Mouse (Mus musculus) heart, embryonic 12.5 days (tissue): ENCODE data around the gene Cdk14. TPM values are rescaled to one million over a fixed set of nuclear protein-coding genes. Genes with fewer than 3 reads are reported as not detected.

Experiments
- ATAC-seq: fragments of 200-750 bp; cut with Nextera tagmentation; 2 replicates; pipeline ENCODE4 v1.8.0; 2017; ENCODE audit warnings: moderate TSS enrichment, moderate library complexity; ENCODE audit not compliant: insufficient number of reproducible peaks, low FRiP score
- H3K27ac ChIP-seq: fragments of 300-500 bp; sonication (generic); 2 replicates; pipeline ENCODE4 v1.5.1; 2016; ENCODE audit warnings: mild to moderate bottlenecking, moderate library complexity; ENCODE audit not compliant: poor library complexity, severe bottlenecking
- H3K27me3 ChIP-seq: fragments of 300-500 bp; sonication (generic); replicated peaks from 2 replicates; pipeline ENCODE4 v1.6.1; 2016; ENCODE audit warnings: mild to moderate bottlenecking, moderate library complexity
- H3K36me3 ChIP-seq: fragments of 300-500 bp; sonication (generic); 2 replicates; pipeline ENCODE4 v1.6.1; 2016; ENCODE audit warnings: mild to moderate bottlenecking, moderate library complexity
- H3K4me1 ChIP-seq: fragments of 300-500 bp; sonication (generic); replicated peaks from 2 replicates; pipeline ENCODE4 v1.6.1; 2016; ENCODE audit warnings: mild to moderate bottlenecking
- H3K4me2 ChIP-seq: fragments of 300-500 bp; sonication (generic); 2 replicates; pipeline ENCODE4 v1.6.1; 2016; ENCODE audit warnings: mild to moderate bottlenecking, moderate library complexity
- H3K4me3 ChIP-seq: fragments of 300-500 bp; sonication (generic); 2 replicates; pipeline ENCODE4 v1.5.1; 2016; ENCODE audit warnings: mild to moderate bottlenecking
- H3K9ac ChIP-seq: fragments of 300-500 bp; sonication (generic); 2 replicates; pipeline ENCODE4 v1.6.1; 2016; ENCODE audit warnings: mild to moderate bottlenecking, moderate library complexity
- H3K9me3 ChIP-seq: fragments of 300-500 bp; sonication (generic); replicated peaks from 2 replicates; pipeline ENCODE4 v1.6.1; 2016; ENCODE audit warnings: mild to moderate bottlenecking, moderate library complexity
- WGBS: fragments of 180-500 bp; shearing (Covaris S2); methylation state at CpG from one replicate; pipeline ENCODE4 v1.1.7; 2016; 5-methylcytosine and 5-hydroxymethylcytosine counted together
- polyA plus RNA-seq: library from polyadenylated mRNA; unstranded; fragments of >200 nt; fragmentation: Nextera tagmentation; extraction: Ambion mirVana; gene quantifications from 2 replicates; pipeline ENCODE4 v1.2.1, GENCODE M21; 2016

Cdk14 gene
- polyA plus RNA-seq, 1 experiment from 2014 or later: 20.4 TPM

DNA sequence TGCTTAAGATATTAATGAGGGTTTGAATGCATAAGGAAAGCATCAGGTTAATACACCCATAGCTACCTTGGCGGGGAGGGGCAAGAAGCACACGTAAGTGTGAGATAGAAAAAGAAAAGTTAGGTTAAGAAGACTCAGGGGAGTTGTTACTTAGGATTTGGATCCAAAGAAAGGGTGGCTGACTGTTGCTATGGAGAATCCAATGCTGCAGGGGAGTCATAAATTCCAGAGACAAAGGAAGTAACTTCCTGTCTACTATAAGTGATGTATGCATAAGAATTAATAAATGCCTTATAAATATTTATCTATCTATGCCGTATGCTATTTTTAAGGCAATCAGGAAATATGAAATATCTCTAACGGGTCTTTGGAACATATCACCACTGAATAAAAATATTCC is 527.4 kb downstream of the Cdk14 start:
- Histone ChIP-seq H3K4me2 (no peak overlapping the region), H3K4me1 (no peaks in the 10 kb centered on the region), H3K36me3 (no peaks in the 10 kb centered on the region), H3K27ac (no peak overlapping the region), H3K9me3 (no peaks in the 10 kb centered on the region), H3K9ac (no peak overlapping the region), H3K27me3 (no peaks in the 10 kb centered on the region), H3K4me3 (no peak overlapping the region)
- ATAC-seq: no peak
- WGBS: 78% methylated on average over 4 of the region's 4 CpGs

DNA sequence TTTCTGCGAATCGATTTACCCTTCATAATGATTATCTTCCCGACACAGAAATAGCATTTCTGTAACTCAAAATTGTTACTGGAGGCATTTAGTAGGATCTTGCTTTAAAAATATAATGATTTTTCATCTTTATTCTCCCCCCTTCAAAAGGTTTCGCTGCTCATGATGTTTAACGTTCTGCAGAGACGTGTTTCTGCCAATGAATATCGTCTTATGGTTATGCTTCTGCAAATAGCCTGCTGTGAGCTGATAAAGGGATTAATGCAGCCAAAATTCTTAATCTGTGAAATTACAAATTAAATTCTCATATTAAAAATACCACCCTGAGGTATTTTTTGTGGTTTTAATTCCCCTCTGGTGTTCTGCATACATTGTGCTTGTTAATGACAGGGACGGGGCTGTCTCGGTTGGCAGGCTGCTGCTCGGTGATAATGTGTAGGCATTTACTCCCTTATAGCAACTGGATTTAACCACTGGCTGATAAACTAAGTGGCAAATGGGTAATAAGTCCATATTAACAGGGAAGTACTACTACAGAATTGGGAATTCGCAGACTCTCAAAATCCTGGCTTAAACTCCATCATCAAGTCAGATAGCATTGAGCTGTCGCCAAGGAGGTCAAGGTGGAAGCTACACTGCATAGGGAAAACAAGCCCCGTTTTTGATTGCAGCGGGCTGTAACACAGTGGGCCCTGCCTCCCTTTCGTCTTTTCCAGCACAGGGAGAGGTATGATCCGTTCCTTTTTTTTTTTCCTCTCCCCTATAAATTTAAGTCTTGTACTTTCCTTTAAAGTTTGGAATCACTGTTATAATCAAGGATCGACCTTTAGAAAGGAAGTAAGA is 528.0 kb downstream of the Cdk14 start:
- H3K27me3 ChIP-seq: no peaks in the 10 kb centered on the region
- WGBS: 77% methylated on average over 17 of the region's 17 CpGs
- H3K4me1 ChIP-seq: no peaks in the 10 kb centered on the region
- ATAC-seq: no peak
- H3K4me2 ChIP-seq: no peak overlapping the region
- no peaks in the 10 kb centered on the region for H3K9me3 ChIP-seq
- H3K27ac ChIP-seq: no peak overlapping the region
- H3K9ac ChIP-seq: no peak overlapping the region
- H3K36me3 ChIP-seq: 0 out of 2 replicates have a peak, but pooled peaks cover 2% of the 10 kb centered on the region
- no peak overlapping the region for H3K4me3 ChIP-seq

DNA sequence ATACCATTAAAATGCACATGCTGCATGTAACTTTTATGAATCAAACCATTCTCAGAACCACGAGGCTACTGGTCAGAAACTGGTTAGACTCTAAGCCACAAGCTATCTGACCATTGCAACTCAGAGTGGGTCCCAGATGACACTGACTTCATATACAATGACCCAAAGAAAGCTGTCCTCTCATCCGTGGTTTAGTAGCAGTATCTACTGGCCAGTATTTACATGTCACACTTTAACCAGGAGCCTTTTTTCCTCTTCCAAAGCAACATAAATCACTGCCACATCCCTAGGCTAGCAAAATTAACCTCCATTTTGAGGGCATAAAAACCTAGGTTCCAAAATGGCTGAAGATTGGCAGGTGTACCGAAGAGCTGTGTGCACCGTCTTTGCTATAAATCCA is 533.0 kb downstream of the Cdk14 start:
- H3K9me3 ChIP-seq: no peaks in the 10 kb centered on the region

DNA sequence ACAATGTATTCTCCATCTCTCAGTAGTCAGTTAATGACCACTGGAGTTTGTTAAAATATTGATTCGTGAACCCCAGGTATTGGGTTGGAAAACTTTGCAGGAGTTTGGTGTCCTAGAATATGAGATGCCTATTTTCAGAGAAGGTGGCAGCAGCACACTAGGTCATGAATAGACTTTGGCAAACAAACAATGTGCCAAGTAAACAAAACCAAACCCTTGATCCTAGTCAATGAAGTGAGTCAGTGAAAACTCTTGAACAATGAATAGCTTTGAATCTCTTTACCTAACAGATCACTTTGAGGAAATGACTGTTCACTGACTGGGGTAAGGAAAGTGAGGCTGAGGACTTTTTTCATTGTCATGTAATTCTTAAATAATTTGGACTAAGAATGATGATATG is 537.3 kb downstream of the Cdk14 start:
- 90% methylated on average over 1 of the region's 1 CpGs for WGBS

More for the DNA sequence above, 533.0 kb downstream of the Cdk14 start:
- Histone ChIP-seq H3K4me1 (no peaks in the 10 kb centered on the region), H3K27ac (no peak overlapping the region), H3K4me3 (no peak overlapping the region), H3K4me2 (no peak overlapping the region), H3K9ac (no peak overlapping the region), H3K27me3 (no peaks in the 10 kb centered on the region), H3K36me3 (0 out of 2 replicates have a peak, but pooled peaks cover 2% of the 10 kb centered on the region)
- 85% methylated on average over 4 of the region's 4 CpGs for WGBS
- ATAC-seq: no peak

DNA sequence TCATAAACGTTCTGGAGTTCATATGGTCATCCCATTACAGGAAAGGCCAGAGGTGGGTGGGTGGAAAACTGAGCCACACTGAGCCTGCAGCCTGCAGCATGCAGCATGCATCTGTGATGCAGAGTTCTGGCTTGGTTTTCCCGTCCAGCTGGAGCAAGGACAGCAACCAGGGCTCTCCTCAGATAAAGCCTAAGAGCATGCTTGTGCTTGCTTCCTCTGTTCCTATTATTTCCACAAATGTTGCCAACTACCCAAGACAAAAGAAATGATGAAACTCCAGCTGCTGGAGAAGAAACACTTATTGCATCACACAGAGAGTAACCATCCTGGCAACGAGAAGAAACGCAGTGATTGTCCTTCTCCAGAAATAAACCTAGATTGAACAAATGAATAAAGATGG is 539.8 kb downstream of the Cdk14 start:
- H3K36me3 ChIP-seq: 0 out of 2 replicates have a peak, but pooled peaks cover 7% of the 10 kb centered on the region
- H3K4me2 ChIP-seq: no peak overlapping the region
- no peak overlapping the region for H3K27ac ChIP-seq
- no peak for ATAC-seq
- H3K27me3 ChIP-seq: no peaks in the 10 kb centered on the region
- WGBS: 65% methylated on average over 4 of the region's 4 CpGs
- peaks cover 5% of the 10 kb centered on the region; the same call in 1 of the 2 replicates for H3K9me3 ChIP-seq
- no peak overlapping the region for H3K4me3 ChIP-seq
- H3K4me1 ChIP-seq: 0 out of 2 replicates have a peak, but pooled peaks cover 5% of the 10 kb centered on the region
- no peak overlapping the region for H3K9ac ChIP-seq

More for the DNA sequence above, 537.3 kb downstream of the Cdk14 start:
- H3K27ac ChIP-seq: no peak overlapping the region
- H3K4me1 ChIP-seq: 0 out of 2 replicates have a peak, but pooled peaks cover 5% of the 10 kb centered on the region
- peaks cover 5% of the 10 kb centered on the region; the same call in 1 of the 2 replicates for H3K9me3 ChIP-seq
- no peak for ATAC-seq
- H3K4me2 ChIP-seq: no peak overlapping the region
- H3K4me3 ChIP-seq: no peak overlapping the region
- no peaks in the 10 kb centered on the region for H3K27me3 ChIP-seq
- no peak overlapping the region for H3K9ac ChIP-seq
- 0 out of 2 replicates have a peak, but pooled peaks cover 9% of the 10 kb centered on the region for H3K36me3 ChIP-seq

DNA sequence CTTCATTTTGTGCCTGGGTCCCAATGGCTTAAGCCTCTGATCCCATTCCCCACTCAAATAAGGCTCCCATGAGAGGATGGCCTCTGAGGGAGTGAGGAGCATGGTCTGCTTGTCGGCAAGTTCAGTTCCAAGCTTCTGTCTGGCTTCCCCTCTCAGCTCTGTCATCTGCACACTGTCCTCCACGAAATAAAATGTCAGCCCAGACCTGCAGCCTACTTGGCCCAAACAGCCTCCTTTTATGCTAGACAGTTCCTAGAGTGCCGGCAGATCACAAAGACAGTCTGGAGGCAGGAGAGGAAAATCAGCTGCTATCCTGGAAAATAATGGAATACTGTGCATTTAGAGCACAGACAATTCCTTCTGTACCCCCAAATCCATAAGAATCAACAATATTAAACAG is 541.2 kb downstream of the Cdk14 start:
- Histone ChIP-seq H3K4me3 (no peak overlapping the region), H3K27ac (no peak overlapping the region), H3K4me2 (no peak overlapping the region), H3K27me3 (no peaks in the 10 kb centered on the region), H3K9ac (no peak overlapping the region), H3K4me1 (0 out of 2 replicates have a peak, but pooled peaks cover 5% of the 10 kb centered on the region), H3K9me3 (peaks cover 5% of the 10 kb centered on the region; the same call in 1 of the 2 replicates), H3K36me3 (0 out of 2 replicates have a peak, but pooled peaks cover 7% of the 10 kb centered on the region)
- no peak for ATAC-seq
- WGBS: 45% methylated on average over 3 of the region's 3 CpGs

DNA sequence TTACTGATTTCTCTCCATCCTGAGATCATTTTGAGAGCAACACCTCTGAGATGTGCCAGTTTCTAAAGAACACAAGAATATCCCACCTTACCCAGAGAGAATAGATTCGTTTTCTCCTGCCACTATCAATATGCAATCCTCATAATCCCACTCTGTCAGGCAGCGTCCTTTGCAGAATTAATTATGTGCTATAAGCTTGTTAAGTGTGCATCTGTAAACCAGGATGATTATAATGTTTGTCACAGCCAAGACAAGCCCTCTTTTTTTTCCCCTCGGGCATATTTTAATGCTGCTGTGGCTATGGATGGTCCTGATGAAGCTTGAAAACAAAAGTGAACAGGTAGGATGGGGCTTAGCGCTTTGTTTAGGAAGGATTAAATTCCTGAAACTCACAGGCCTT is 542.5 kb downstream of the Cdk14 start:
- ATAC-seq: no peak
- no peaks in the 10 kb centered on the region for H3K27me3 ChIP-seq
- H3K4me3 ChIP-seq: no peak overlapping the region
- H3K27ac ChIP-seq: no peak overlapping the region
- H3K4me2 ChIP-seq: no peak overlapping the region
- no peak overlapping the region for H3K9ac ChIP-seq
- peaks cover 5% of the 10 kb centered on the region; the same call in 1 of the 2 replicates for H3K9me3 ChIP-seq
- WGBS: 72% methylated on average over 4 of the region's 4 CpGs
- H3K36me3 ChIP-seq: 0 out of 2 replicates have a peak, but pooled peaks cover 7% of the 10 kb centered on the region
- 0 out of 2 replicates have a peak, but pooled peaks cover 5% of the 10 kb centered on the region for H3K4me1 ChIP-seq

DNA sequence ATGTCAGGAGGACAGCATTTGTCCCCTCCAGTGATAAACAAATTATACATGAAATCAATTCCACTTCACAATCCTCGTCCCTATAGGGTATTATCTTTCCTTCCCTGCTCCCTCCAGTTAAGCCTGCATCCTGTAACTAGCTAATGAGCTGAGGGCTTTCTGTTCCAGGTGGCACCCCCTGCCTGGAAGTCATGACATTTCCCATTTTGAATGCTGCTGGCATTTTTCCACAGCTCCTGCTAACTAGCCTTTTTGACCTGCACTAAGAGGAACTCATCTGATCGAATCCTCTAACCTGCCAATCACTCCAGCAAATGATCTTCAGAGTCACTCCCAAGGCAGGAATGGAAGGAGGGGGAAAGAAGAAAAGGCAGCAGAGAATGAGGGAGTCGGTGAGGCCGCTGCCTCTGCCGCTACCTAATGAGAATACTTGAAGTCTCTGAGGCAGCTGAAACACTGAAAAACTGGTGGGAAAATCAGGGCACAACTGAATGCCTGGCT is 542.9 kb downstream of the Cdk14 start:
- no peak for ATAC-seq
- H3K4me1 ChIP-seq: 0 out of 2 replicates have a peak, but pooled peaks cover 5% of the 10 kb centered on the region
- no peak overlapping the region for H3K4me3 ChIP-seq
- no peak overlapping the region for H3K9ac ChIP-seq
- H3K27me3 ChIP-seq: no peaks in the 10 kb centered on the region
- no peak overlapping the region for H3K4me2 ChIP-seq
- H3K9me3 ChIP-seq: peaks cover 5% of the 10 kb centered on the region; the same call in 1 of the 2 replicates
- no peak overlapping the region for H3K27ac ChIP-seq
- WGBS: 50% methylated on average over 5 of the region's 5 CpGs
- 0 out of 2 replicates have a peak, but pooled peaks cover 7% of the 10 kb centered on the region for H3K36me3 ChIP-seq

DNA sequence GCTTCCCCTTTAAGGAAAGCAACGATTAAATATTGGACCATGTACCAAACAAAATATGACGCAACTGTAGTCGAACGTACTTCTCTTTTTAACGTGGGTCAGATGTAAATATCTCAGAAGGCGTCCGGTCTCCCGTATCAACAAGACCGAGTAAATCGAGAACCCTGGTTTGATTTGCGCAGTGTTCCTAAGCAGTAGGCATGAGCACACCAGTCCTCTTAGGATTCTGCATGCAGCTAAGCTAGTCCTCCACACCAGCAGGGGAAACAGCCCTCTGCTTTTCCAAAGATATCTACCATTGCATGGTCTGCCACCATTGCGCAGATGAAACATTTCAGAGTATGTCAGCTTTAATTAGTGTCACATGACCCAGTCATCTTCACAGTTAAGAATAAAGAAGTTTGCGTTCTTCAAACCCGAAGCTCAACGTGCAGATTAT is 543.4 kb downstream of the Cdk14 start:
- ATAC-seq: no peak
- 83% methylated on average over 15 of the region's 15 CpGs for WGBS

DNA sequence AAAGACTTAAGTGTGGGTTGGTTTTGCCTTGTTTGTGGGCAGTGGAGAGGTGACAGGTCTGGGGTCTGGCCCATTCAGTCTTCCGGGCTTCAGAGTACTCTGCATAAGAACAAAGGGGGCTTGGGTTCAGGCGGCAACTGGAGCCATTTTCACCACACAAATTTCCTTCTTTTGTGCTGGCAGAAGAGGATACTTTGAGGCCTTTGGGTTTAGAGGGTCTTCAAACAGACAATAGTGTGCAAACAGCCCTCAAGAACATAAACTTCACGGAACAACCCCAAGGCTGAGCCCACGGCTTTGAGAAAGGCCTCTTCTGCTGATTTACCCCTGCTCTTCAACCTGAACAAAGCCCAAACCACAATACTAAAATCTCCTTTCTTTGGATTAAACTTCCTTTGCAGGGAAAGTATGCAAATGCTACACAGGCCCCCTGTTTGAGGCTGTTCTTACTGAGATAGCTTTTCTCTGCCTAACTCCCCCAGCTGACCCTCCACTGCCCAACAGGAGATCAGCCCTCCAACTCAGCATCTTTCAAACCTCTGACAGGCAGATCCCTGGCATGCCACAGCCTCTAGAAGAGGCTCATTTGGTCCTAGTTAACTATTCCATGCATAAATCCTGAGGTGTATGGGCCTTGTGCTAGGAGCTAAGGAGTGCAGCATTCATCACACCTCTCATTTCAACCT is 549.9 kb downstream of the Cdk14 start:
- H3K27ac ChIP-seq: no peak overlapping the region
- no peak for ATAC-seq

More for the DNA sequence above, 543.4 kb downstream of the Cdk14 start:
- H3K9ac ChIP-seq: no peak overlapping the region
- no peak overlapping the region for H3K27ac ChIP-seq
- 0 out of 2 replicates have a peak, but pooled peaks cover 4% of the 10 kb centered on the region for H3K36me3 ChIP-seq
- peaks cover 2% of the 10 kb centered on the region; the same call in 1 of the 2 replicates for H3K9me3 ChIP-seq
- 0 out of 2 replicates have a peak, but pooled peaks cover 5% of the 10 kb centered on the region for H3K4me1 ChIP-seq
- no peak overlapping the region for H3K4me2 ChIP-seq
- no peaks in the 10 kb centered on the region for H3K27me3 ChIP-seq
- H3K4me3 ChIP-seq: no peak overlapping the region

More for the DNA sequence above, 549.9 kb downstream of the Cdk14 start:
- WGBS: 79% methylated on average over 4 of the region's 4 CpGs
- no peaks in the 10 kb centered on the region for H3K9me3 ChIP-seq
- no peaks in the 10 kb centered on the region for H3K27me3 ChIP-seq
- H3K4me1 ChIP-seq: no peaks in the 10 kb centered on the region
- no peak overlapping the region for H3K9ac ChIP-seq
- H3K4me2 ChIP-seq: no peak overlapping the region
- H3K36me3 ChIP-seq: no peaks in the 10 kb centered on the region
- H3K4me3 ChIP-seq: no peak overlapping the region
